Mouse (Mus musculus): ENCODE results near the gene Clstn1.

DNA sequence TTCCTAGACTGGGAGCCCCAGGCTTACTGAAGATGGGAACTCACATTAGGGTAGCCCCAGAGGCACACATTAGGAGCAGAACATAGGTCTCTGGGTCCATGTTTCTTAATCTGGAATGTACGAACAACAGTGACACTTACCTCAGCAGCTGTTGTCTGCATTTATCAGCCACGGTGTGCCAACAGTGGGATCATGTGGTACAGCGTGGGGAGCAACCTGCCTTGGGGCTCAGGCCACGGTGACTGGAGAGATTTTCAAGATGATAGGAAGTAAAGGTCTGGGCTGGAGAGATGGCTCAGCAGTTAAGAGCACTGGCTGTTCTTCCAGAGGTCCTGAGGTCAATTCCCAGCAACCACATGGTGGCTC is 15.8 kb upstream of the Clstn1 start:
- TF ChIP-seq CTCF (IDR thresholded peaks at IDR 0.05; ENCODE audit: borderline replicate concordance, insufficient read depth, low read depth, low read length) (no peak), POLR2A (IDR thresholded peaks at IDR 0.05; ENCODE audit: borderline replicate concordance, insufficient read depth, low read length) (no peak)

Measured in cerebellum, adult 2 months (tissue).